Mouse (Mus musculus) cerebellum, postnatal 36 days (tissue): ENCODE data around the gene Tmem108.

Experiments used
- DNase-seq, 2 experiments: peaks; one replicate each; pipeline ENCODE4 v3.0.0; 2021 to 2022; ENCODE audit warnings: mixed read lengths in 2 of 2

Gene Tmem108

DNA sequence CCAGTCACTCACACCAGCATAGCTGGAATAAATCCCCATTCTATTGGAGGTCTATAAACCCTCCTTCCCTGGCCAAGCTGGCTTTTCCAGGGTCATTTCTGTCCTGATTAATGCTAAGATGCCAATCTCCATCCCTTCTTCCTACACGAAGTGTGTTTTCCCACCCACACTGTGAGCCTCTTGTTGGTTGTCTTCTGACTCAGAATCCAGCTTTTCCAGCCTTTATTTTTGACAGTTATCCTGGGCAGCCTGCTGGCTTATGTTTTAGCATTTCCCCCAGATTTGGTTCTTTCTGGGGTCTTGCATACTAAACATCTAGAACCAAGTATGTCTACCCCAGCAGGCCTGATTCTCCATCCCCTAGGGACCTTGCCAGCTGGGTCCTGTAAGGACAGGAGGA, 217.0 kb downstream of the Tmem108 start:
- DNase-seq = no peak

DNA sequence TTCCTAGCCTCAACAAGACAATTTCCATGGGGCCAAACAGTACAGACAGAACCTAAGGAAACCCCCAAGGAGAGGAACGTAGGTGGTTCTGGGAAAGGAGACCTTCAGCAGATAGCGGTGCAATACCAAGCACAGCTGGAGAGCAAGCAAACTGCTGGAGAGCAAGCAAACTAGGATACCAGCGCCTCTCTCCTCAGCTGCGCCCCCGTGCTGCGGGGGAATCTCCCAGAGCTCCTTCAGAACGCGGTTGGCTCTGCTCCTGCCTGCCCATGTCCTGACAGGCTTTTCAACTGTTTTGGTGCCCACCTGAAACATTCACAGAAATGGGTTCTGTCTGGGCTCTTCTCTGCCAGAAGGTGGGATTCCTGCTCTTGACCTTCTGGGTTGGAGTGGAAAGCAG, 221.1 kb downstream of the Tmem108 start:
- no peak for DNase-seq

DNA sequence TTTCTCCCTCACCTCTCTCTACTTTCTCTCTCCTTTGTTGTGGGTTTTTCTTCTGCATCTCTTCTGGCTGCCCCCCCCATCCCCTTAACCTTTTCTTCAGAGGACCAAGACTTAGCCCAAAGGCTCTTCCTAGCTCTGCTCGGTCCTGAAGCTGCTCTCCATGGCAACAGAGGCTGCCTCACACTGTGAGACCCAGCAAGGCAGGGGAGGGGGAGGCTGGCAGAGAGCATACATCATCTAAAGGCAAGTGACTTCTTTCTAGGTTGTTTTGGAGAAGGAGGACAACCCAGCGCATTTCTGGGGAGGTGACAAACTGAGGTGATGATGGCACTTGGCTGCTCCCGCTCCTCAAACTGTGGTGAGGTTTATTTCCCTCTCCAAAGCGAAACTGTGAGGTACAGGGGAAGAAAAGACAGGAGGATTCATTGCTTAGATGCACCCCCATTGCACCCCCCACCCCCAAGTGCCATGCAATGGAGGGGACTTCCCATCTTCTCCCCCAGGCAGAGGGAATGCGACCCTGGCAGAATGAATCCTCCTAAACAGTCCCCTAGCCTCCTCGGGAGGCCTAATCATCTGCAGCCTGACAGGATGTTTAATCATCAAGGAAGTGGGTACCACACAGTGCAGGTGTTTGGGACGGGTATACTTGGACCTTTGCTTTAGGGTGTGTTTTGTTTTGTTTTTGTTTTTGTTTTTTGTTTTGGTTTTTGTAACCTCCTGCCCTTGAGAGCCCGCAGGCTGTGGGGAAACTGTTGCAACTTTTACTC, 223.4 kb downstream of the Tmem108 start:
- DNase-seq = no peak

DNA sequence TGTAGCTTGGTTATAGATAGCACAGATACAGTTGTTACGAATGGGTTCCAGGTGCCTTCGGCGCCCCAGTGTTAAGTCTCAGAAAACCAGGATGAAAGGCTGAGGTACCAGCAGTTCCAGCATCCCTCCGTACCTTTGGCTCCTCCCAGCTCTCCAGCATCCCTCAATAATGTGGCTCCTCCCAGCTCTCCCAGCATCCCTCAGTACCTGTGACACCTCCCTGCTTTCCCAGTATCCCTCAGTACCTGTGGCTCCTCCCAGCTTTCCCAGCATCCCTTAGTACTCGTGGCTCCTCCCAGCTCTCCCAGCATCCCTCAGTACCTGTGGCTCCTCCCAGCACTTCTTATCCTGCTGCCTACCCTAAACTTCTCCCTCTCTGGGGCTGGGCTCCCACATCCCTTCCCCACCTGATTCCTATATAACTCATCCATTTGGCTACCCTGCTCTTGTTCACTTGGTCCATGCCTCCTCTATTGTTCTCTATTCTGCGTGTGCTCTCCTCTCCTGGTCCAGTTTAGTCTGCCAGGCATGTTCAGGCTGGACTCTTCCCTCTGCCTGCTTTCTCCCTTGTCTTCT, 225.5 kb downstream of the Tmem108 start:
- no peak for DNase-seq

DNA sequence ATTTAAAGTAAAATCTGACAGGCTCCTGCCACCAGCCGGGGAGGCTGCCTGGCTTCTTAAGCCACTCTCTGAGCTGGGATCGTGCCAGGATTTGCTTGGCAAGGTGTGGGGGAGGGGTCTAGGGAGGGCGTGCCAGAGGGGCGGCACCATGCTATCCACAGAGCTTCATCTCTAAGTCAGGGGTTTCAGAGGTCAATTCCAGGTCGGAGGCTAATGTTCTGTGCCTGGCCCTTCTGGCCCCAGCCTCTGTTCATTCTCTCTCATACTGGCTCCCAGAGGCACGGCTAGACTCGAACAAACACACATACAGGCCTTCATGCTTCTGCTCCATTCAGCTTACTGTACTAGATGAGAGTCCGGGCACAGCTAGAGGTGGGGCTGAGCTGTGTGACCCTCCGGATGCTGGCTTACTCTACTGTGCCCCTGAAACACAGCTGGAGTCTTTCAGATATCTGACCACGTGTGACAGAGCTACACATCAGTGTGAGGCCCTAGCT, 236.5 kb downstream of the Tmem108 start:
- DNase-seq = no peak

DNA sequence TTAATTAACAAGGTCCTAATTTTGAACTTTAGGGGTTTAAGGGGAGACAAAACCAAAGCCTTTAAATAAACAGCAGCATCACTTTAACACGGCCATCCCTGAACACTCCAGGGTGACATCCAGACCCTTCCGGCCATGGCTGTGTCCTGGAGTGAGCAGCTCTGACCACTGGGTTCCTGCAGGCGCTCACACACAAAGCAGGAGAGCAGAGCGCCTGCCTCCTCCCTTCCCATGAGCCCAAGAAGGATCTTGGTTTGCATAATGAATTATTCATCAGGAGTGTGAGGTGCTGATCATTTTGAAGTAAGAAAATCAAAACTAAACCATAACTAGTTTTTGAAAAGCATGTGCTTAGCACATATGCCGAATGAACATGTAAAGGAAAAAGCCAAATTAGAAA, 237.0 kb downstream of the Tmem108 start:
- no peak for DNase-seq

DNA sequence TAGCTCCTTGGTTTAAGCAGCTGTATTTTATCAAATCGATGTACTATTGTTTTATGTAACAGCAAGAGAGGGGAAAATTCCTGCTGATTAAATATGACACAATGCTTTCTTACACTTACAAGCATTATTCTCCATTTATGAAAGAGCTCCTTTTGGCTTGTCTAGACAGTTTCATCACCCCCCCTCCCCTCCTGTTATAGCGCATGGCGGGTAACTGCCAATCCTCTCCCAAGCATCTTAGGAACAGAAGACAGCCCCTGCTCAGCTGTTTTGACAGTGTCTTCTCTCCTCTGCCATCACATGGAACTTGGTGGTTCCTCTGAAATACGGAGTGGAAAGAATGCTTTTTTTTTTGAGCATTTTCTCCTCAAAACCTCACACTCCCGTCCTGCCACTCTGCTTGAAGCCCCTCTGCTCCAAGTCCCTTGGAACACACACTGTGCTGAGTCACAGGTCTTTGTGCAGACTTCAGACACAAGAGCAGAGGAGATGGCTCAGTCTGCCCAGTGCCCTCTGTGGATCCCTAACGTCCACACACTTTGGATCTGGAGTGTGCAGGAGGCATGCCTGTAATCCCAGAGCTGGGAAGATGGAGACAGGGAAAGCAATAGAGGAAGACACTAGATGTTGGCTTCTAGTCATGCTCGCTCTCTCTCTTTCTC, 237.8 kb downstream of the Tmem108 start:
- DNase-seq = no peak

DNA sequence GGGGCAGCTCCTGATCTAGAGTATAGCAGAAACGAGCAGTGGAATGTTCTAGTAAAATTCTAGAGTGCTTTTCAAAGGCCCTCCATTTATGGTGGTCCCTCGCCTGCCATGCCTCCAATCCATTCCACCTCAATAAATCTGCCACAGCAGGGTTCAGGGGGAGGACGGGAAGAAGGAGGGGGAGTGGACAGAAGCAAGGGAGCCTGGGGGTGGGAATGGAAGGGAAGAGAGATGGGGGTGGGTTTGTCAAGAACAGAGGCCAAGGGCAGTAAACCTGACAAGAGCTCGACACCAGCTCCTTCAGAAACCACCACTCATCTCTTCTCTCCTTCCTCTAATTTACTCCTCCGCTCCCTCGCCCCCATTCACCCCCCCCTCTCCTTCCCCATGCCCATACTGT, 238.6 kb downstream of the Tmem108 start:
- no peak for DNase-seq

DNA sequence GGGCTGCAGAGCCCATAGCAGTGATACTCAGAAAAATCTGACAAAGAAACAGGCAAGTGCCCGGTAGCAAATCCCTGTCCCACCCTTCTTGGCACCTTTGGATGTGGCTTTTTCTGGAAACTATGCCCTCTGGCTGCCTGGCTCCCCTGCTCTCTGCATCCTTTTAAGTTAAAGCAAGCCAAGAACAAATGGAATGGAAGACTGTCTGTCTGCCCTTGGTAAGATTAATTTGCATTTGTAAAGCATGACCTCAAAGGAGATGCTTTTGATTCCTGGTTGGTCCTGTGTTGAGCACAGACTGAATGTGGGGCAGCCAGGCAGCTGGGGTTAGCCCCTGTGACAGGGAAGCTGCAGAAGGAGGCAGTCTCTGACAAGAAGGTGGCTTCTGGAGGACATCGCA, 247.8 kb downstream of the Tmem108 start:
- DNase-seq = no peak

DNA sequence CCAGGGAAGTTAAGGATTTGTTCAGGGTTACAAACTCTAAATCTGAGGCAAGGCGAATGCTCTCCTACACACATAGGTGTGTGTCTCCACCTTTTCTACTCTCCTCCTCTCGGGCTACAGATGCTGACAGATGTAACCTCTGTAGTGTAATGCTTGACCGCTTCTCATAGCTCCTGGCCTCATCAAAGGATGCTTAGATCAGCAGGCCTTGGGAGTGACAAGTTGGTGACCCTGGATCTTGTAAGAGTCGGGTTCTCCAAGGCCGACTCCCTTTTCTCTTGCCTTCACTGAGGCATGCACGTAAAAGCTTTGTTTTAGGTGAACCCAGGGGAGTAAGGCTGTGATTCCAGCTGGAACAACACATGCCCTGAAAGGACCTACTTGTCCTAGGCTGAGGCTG, 249.4 kb downstream of the Tmem108 start:
- DNase-seq = no peak

DNA sequence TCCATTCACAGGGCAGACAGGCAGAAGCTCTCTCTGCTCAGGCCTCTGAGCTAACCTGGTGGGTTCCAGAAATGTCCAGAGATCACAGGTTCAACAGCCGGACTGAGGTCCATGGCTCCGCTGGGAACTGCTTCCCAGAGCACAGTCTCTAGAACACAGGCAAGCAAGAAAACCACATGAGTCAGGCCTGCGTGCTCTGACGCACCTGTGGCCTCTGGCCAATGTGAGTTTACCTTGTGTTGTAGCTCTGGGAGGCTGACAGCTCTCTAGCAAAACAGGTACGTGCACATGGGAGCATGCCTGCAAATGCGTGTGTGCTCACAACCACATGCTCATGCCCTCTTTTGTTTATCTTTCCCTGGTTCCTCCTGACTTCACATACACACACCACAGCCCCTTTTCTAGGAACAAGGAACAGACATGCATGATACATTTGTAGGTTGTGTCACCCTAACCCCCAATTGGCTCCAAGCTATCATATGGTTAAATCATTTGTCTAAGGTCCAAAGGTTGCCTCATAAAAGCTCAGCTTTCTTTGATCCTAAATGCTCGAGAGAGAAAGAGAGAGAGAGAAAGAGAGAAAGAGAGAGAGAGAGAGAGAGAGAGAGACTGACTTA, 254.6 kb downstream of the Tmem108 start:
- no peak for DNase-seq

DNA sequence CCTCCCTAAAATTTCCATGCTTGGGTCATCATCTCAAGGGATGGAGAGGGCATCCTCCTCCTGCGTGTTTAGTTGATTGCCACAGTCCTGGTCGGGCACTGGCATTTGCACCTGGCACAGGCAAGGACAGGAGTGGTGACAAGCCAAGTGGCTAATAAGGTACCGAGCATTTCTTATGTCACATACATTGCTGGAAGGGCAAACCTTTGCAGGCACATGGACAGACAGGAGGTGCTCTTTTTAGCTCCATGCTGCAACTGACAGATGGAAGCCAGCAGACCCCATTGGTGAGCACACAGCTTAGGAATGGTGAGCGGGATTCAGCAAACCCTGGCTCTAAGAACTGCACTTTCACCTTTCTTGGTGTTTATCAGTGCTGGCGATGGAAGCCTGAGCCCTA, 256.6 kb downstream of the Tmem108 start:
- peak; percentile 60 to 64 for DNase-seq

DNA sequence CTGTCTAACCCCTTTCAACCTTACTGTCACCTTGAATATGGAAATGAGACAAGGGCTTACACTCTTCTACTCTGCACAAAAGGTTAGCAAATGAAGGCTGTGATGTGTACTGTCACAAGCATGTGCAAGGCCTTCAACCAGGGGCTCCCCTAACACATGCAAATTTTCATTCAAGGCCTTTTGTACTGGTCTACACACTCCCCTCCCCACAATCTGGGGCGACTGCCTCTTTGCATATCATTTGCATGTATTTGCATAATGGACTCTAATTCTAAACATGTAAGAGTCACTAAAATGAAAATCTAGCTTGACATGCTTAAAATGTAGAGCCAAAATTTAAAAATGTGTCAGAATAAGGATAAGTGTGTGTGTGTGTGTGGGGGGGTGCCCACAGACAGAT, 257.0 kb downstream of the Tmem108 start:
- DNase-seq = no peak

DNA sequence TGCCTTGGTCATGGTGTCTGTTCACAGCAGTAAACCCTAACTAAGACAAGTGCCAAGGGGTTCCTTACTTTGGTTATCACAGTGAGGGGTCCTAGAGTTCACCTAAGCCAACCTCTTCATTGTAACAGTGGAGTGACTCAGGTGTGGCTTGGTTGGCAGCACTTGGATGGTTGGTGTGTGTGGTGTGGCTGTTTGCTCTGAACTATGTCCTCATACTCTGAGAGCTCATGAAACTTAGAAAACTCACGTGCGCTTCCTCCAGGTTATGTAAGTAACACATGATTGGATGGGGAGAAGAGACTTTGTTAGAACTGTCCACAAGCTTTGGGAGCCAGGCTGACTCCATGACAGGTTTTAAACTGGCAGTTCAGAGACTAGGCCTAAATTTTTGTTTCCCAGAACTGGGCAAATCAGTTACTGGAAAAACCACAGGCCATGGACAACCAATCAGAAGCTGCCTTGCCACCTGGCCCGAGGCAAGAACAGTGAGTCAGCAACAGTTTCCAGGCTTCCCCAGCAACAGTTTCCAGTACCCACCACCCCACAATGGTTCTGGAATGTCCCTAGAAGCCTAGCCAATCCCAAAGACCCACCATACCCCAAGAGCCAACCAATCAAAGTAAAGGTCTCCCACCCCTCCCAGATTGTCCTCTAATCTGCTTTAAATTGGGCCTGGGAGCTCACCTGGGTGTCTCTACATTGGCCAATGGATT, 257.9 kb downstream of the Tmem108 start:
- no peak for DNase-seq

DNA sequence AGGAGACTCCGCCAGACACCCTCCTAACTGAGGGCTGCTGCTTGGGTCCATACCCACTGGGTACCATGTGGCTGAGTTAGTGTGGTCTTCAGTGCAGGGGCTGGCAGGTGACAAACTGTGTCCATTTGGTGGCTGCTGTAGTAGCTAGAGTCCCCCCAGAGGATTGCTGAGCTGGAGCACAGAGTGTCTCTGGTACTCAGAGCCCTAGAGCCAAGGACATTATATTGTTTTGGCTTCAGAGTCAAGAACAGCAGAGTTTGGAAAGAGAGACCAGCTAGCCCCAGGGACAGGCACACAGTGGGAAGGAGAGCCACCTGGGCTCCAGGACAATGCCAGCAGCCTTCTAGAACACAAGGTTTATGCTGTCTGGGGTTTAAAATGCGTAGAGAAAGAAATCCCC, 259.0 kb downstream of the Tmem108 start:
- no peak for DNase-seq

DNA sequence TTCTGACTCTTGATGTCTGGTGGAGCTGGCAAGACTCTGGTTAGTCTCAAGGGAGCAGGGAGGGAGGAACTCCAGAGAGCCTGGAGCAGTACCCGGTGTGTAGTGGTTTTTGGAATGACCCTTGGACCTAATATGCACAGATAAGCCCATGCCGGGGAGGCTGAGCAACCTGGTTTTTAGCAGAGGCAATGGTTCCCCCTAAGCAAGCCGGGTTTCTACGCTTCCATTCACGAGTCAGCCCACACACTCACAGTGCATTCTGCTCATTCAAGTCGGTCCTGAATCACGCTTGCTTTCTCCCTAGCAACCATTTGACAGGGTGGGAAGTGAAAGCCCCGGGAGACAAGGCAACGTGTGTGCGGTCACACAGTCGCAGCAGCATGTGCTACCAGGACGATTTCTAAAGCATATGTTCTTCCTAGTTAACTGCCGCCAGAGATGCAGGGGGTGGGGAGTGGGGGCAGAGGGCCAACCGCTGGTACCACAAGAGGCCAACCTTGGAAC, 259.7 kb downstream of the Tmem108 start:
- DNase-seq = peak in 1 of 2 experiments; percentile 46

DNA sequence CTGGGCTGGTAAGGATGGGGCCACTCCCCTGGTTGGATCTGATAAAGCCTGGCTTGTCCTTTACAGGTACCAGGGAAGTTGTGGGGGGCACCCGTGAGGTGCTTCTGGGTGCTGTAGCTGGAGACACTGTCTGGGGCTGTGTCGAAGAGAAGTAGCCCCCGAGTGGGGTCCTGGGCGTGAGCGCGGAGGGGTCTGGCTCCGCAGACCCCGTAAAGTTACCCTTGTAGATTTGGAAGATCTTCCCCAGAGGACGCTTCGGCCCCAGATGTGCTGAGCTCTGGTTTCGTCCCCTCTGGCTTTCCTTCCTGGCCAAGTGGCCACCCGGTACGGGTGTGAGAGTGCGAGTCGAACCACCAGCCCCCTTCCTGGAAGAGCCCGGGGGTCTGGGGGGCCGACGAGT, 262.3 kb downstream of the Tmem108 start:
- no peak for DNase-seq

DNA sequence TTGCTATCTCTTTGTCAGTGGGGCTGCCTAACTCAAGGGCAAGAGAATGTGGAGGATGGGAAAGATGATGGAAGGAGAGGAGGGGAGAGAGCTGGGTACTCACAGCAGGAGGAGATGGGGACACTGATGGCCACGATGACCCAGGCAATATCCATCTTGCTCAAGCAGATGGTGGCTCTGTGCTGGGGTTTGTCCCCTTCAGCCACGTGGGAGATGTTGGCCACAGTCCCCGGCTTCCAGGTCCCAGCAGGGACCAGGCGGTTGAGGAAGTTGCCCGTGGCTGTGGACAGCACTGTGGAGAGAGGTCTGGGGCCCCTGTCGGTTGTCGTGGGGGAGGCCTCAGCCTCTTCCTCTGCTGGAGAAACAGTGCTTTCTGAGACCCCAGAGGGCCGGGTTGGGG, 262.9 kb downstream of the Tmem108 start:
- peak; percentile 57 to 67 for DNase-seq

DNA sequence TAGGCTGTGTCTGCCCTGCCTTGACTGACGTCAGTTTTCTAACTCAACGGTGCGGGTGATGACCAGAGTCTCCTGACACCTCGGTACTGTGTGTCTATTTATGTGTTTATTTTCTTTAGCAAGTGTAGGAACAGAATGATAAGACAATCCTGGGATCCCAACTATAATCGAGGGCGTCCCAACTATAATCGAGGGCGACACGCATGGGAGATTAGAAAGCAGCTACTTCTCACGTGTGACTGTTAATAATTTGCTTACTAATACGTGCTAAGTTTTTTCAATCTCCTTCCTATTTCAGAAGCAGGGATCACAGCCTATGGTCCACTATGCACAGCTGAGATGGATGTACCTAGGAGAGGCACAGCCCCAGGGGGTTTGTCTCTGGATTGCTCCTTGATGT, 266.2 kb downstream of the Tmem108 start:
- no peak for DNase-seq

DNA sequence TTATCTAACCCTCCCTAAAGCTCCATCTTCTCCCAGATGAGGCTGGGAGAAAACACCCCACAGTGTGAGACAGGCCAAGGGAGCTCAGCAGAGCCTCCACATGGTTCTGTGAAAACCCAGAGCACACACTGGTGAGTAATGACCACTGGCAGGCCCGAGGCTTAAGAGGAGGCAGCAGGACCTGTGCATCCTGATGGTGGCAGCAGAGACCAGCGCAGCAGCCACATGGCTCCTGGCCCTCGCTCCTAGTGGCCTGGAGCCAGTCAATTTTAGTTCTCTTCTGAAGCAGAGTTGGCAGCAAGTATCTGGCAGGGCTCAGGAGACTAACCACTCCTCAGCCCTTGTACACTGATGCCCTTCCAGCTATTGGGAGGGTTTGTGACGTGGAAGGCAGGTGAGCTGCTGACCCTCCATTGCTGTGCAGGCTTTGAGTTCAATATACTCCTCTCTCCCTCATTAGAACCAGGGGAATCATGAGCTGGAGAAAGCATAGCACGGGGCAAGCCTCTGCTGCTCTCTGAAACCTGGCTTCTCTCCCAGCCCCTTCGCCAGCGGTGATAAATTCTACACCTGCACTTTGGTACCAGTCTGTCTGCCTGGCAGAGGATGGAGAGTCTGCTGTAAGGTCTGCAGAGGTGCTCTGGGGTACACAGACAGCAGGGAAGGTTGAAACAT, 267.2 kb downstream of the Tmem108 start:
- DNase-seq = peak; percentile 92

DNA sequence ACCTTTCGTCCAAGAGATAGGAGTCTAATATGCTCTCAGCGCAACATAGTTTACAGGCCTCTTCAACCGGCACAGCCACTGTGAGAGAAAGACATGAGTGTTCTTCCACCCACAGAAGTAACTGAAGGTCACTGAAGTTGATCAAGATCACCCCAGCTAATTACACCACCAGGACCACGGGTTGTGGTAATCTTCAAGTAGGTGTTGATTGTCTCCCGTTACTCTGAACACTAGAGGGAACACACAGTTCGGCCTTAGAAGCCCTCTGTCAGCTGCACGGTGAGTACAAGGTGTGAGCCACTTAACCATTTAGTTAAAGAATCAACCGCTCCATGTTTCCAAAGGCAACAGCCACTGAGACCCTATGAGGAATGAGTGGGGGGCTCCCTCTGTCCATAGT, 269.7 kb downstream of the Tmem108 start:
- no peak for DNase-seq

DNA sequence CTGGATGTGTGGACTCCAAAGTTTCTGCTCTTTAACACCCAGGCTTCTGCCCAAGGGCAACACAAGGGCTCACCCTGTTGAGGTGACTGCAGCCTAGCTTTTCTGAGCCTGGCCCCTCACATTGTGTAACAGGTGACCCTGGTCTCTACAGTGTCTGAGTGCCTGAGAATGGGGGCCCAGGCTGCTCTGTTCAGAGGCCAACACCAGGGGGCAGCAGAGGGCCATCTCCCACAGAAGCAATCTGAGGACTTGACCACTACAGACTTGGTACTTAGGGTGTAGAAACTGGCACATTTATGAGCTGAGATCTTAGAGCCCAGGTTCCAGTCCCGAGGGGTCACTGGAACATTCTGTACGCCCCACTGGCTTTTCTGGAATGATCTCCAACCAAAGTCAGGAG, 271.2 kb downstream of the Tmem108 start:
- DNase-seq = peak; percentile 88 to 90
